Mouse (Mus musculus) liver, postnatal 0 days (tissue): Measurements from ENCODE around the gene Hspa13.

Source experiments
- CTCF ChIP-seq: sonication (generic); IDR thresholded peaks from 2 replicates; pipeline ENCODE4 v1.5.1; 2016; ENCODE audit warnings: antibody characterized with exemption, low read depth
- EP300 ChIP-seq: IDR thresholded peaks from 2 replicates; pipeline ENCODE4 v1.6.1; 2016; ENCODE audit warnings: antibody characterized with exemption, low read depth, mild to moderate bottlenecking

GRCm38 (mm10) chr16:75696176-75696575, 70.7 kb downstream of the Hspa13 start:
- TF ChIP-seq CTCF, result peak; percentile 84
- no peak for TF ChIP-seq EP300
